Mouse (Mus musculus) bone marrow, adult 2 months (tissue): ENCODE measurements around the gene Ldah.

Source experiments
- CTCF ChIP-seq: fragments of 200-500 bp; IDR thresholded peaks from 2 replicates; pipeline ENCODE4 v1.5.1; 2011; ENCODE audit warnings: low read length, control low read depth; ENCODE audit not compliant: control insufficient read depth, insufficient read depth
- POLR2A ChIP-seq: fragments of 200-500 bp; IDR thresholded peaks from 2 replicates; pipeline ENCODE4 v1.6.1; 2011; ENCODE audit warnings: low read depth, mild to moderate bottlenecking, control low read depth, low read length, borderline replicate concordance; ENCODE audit not compliant: control insufficient read depth

GRCm38 (mm10) chr12:8306910-8307309 lies 99.0 kb downstream of the Ldah start:
- no peak for TF ChIP-seq CTCF
- no peak for TF ChIP-seq POLR2A
